22 mouse cellular contexts compared by ENCODE assay signal in genomic region chr13:49477887-49478286, GRCm38 (mm10). TPM values are rescaled to one million over a fixed set of nuclear protein-coding genes. Genes with fewer than 3 reads are reported as not detected.
DNase-seq lines count a peak whose midpoint lies in the region; ATAC-seq and TF ChIP-seq lines count a peak whose summit lies in the region.
"Had no signal": no experiment of that assay in that cellular context is flagged by ENCODE, and none has a peak within 500 bp of the region (broad histone marks: within the 10 kb centered on the region; RNA-seq: fewer than 3 reads in every experiment).

No protein-coding gene starts in this region.

- 75% methylated on average over 3 of the region's 3 CpGs for WGBS in kidney, embryonic 16.5 days
- 61% methylated on average over 3 of the region's 3 CpGs for WGBS in lung, embryonic 16.5 days
- 84% methylated on average over 3 of the region's 3 CpGs for WGBS in neural tube, embryonic 15.5 days

- ATAC-seq in kidney, embryonic 16.5 days (ENCODE audit: low FRiP score, low TSS enrichment), result no peak
- no peak for ATAC-seq in lung, embryonic 16.5 days (ENCODE audit: low read depth)
- ATAC-seq in neural tube, embryonic 15.5 days (ENCODE audit: low FRiP score), result no peak
- ATAC-seq: forebrain, postnatal 0 days; hindbrain, postnatal 0 days; liver, embryonic 12.5 days had no signal

- H3K9ac ChIP-seq in kidney, embryonic 16.5 days (replicated peaks; ENCODE audit: low read length), result no peak overlapping the region
- H3K9ac ChIP-seq in lung, embryonic 16.5 days (ENCODE audit: low read length), result no peak overlapping the region
- no peak overlapping the region for H3K9ac ChIP-seq in neural tube, embryonic 15.5 days (replicated peaks)
- H3K9ac ChIP-seq: forebrain, postnatal 0 days; liver, embryonic 12.5 days had no signal

- H3K4me2 ChIP-seq in kidney, embryonic 16.5 days (replicated peaks; ENCODE audit: low read depth, low read length), result no peak overlapping the region
- no peak overlapping the region for H3K4me2 ChIP-seq in lung, embryonic 16.5 days (ENCODE audit: low read depth, low read length)
- H3K4me2 ChIP-seq in neural tube, embryonic 15.5 days, result no peak overlapping the region
- H3K4me2 ChIP-seq: liver, embryonic 12.5 days had no signal

- no peaks in the 10 kb centered on the region for H3K4me1 ChIP-seq in kidney, embryonic 16.5 days (ENCODE audit: insufficient read depth, low read length)
- H3K4me1 ChIP-seq in lung, embryonic 16.5 days (replicated peaks; ENCODE audit: control insufficient read depth, insufficient read depth, low read length), result peaks cover 16% of the 10 kb centered on the region
- peaks cover 4% of the 10 kb centered on the region; the same call in 1 of the 2 replicates for H3K4me1 ChIP-seq in neural tube, embryonic 15.5 days
- H3K4me1 ChIP-seq: liver, embryonic 12.5 days; midbrain, embryonic 10.5 days had no signal

- H3K27me3 ChIP-seq in kidney, embryonic 16.5 days (ENCODE audit: insufficient read depth, low read length), result no peaks in the 10 kb centered on the region
- no peaks in the 10 kb centered on the region for H3K27me3 ChIP-seq in lung, embryonic 16.5 days (ENCODE audit: control insufficient read depth, insufficient read depth, low read depth, low read length)
- no peaks in the 10 kb centered on the region for H3K27me3 ChIP-seq in neural tube, embryonic 15.5 days (replicated peaks)
- H3K27me3 ChIP-seq: liver, embryonic 12.5 days had no signal

- no peak overlapping the region for H3K4me3 ChIP-seq in gastrocnemius, adult 2 months
- no peak overlapping the region for H3K4me3 ChIP-seq in kidney, embryonic 16.5 days (ENCODE audit: low read length)
- H3K4me3 ChIP-seq in lung, embryonic 16.5 days (ENCODE audit: low read length), result no peak overlapping the region
- H3K4me3 ChIP-seq in neural tube, embryonic 15.5 days (replicated peaks), result no peak overlapping the region
- H3K4me3 ChIP-seq: liver, embryonic 12.5 days; midbrain, embryonic 10.5 days had no signal

- intact Hi-C loops in gastrocnemius, adult 2 months (cut with DNase I), result no loop called here

- no peak for TF ChIP-seq CTCF in gastrocnemius, adult 2 months (IDR thresholded peaks at IDR 0.05)

- H3K27ac ChIP-seq in gastrocnemius, adult 2 months, result peak overlapping the region; percentile 89
- H3K27ac ChIP-seq in kidney, embryonic 16.5 days (ENCODE audit: low read length), result peak overlapping the region; percentile 56; the same call in 1 of the 2 replicates
- peak overlapping the region; percentile 72 for H3K27ac ChIP-seq in lung, embryonic 16.5 days (ENCODE audit: low read length)
- H3K27ac ChIP-seq in neural tube, embryonic 15.5 days (replicated peaks), result no peak overlapping the region
- H3K27ac ChIP-seq: hindbrain, postnatal 0 days; liver, embryonic 12.5 days; midbrain, embryonic 10.5 days had no signal

- H3K36me3 ChIP-seq in kidney, embryonic 16.5 days (ENCODE audit: insufficient read depth, low read length), result no peaks in the 10 kb centered on the region
- no peaks in the 10 kb centered on the region for H3K36me3 ChIP-seq in lung, embryonic 16.5 days (ENCODE audit: control insufficient read depth, insufficient read depth, low read length)
- no peaks in the 10 kb centered on the region for H3K36me3 ChIP-seq in neural tube, embryonic 15.5 days
- H3K36me3 ChIP-seq: liver, embryonic 12.5 days; midbrain, embryonic 10.5 days had no signal

- no peak for DNase-seq in gastrocnemius, adult 2 months
- no peak for DNase-seq in gastrocnemius, postnatal 25 days
- DNase-seq in kidney, postnatal 10 days, result no peak
- no peak for DNase-seq in lung, postnatal 25 days (ENCODE audit: low spot score)
- DNase-seq in thymus, postnatal 25 days, result no peak
- DNase-seq: adrenal gland, postnatal 10 days; cerebellum, adult 2 months; cerebellum, postnatal 36 days; embryo, embryonic 11 days; forebrain, postnatal 0 days; gastrocnemius, postnatal 36 days; kidney, adult 18-20 months; kidney, postnatal 36 days; lung, adult 18-20 months; right cerebral cortex, adult 18-20 months; right cerebral cortex, postnatal 4 days had no signal

- no peaks in the 10 kb centered on the region for H3K9me3 ChIP-seq in kidney, embryonic 16.5 days (ENCODE audit: low read length)
- H3K9me3 ChIP-seq in lung, embryonic 16.5 days (ENCODE audit: control insufficient read depth, low read length), result no peaks in the 10 kb centered on the region
- no peaks in the 10 kb centered on the region for H3K9me3 ChIP-seq in neural tube, embryonic 15.5 days (replicated peaks)
- H3K9me3 ChIP-seq: liver, embryonic 12.5 days; midbrain, embryonic 10.5 days had no signal

RNA-seq across cellular contexts. Expression of gene Tes3-ps, which starts 15.2 kb away (rescaled TPM):
- 1 to 10 TPM; 1.7 to 2.4 TPM for total RNA-seq in gastrocnemius, adult 2 months (2021)
- total RNA-seq in gastrocnemius, postnatal 25 days (2021), result 1 to 10 TPM; 1.2 to 1.4 TPM
- polyA plus RNA-seq in kidney, embryonic 16.5 days (2015; fragmentation: Nextera tagmentation; extraction: Ambion mirVana), result 0.76 and 1.9 TPM in 2 replicates
- polyA plus RNA-seq in lung, embryonic 16.5 days (2015; fragmentation: Nextera tagmentation; extraction: Ambion mirVana), result 1.2 and 1.9 TPM in 2 replicates
- 0.58 and 0.72 TPM in 2 replicates for polyA plus RNA-seq in neural tube, embryonic 15.5 days (2015; fragmentation: Nextera tagmentation; extraction: Ambion mirVana)

RNA-seq across cellular contexts. Expression of gene Ecm2, which starts 26.7 kb away (rescaled TPM):
- total RNA-seq in gastrocnemius, adult 2 months (2021), result 10 to 100 TPM in 1 of 2 experiments, 1 to 10 TPM in 1; 8.0 to 15.0 TPM
- total RNA-seq in gastrocnemius, postnatal 25 days (2021), result 10 to 100 TPM in 1 of 2 experiments, 1 to 10 TPM in 1; 9.6 to 10.9 TPM
- polyA plus RNA-seq in kidney, embryonic 16.5 days (2015; fragmentation: Nextera tagmentation; extraction: Ambion mirVana), result 1.1 and 1.3 TPM in 2 replicates
- polyA plus RNA-seq in lung, embryonic 16.5 days (2015; fragmentation: Nextera tagmentation; extraction: Ambion mirVana), result 1.9 and 2.3 TPM in 2 replicates
- 1.9 and 2.2 TPM in 2 replicates for polyA plus RNA-seq in neural tube, embryonic 15.5 days (2015; fragmentation: Nextera tagmentation; extraction: Ambion mirVana)

RNA-seq across cellular contexts. Expression of gene Ippk, which starts 56.8 kb away (rescaled TPM):
- total RNA-seq in gastrocnemius, adult 2 months (2021), result 1 to 10 TPM; 5.6 to 6.3 TPM
- total RNA-seq in gastrocnemius, postnatal 25 days (2021), result 1 to 10 TPM; 5.1 to 6.0 TPM
- 17.4 and 17.9 TPM in 2 replicates for polyA plus RNA-seq in kidney, embryonic 16.5 days (2015; fragmentation: Nextera tagmentation; extraction: Ambion mirVana)
- 15.7 and 16.2 TPM in 2 replicates for polyA plus RNA-seq in lung, embryonic 16.5 days (2015; fragmentation: Nextera tagmentation; extraction: Ambion mirVana)
- polyA plus RNA-seq in neural tube, embryonic 15.5 days (2015; fragmentation: Nextera tagmentation; extraction: Ambion mirVana), result 13.1 and 13.6 TPM in 2 replicates
